Mouse (Mus musculus) ES-E14 (cell line): ENCODE data around the gene Fgd2.

Experiments used
- CHD2 ChIP-seq: IDR thresholded peaks from 2 replicates; pipeline ENCODE4 v1.6.1; 2014; ENCODE audit warnings: mild to moderate bottlenecking, low read depth, low read length, inconsistent platforms
- HCFC1 ChIP-seq: IDR thresholded peaks from 2 replicates; pipeline ENCODE4 v1.6.1; 2012; ENCODE audit warnings: low read length, inconsistent platforms, borderline replicate concordance; ENCODE audit not compliant: insufficient read depth
- MAFK ChIP-seq: IDR thresholded peaks from 2 replicates; pipeline ENCODE4 v1.6.1; 2014; ENCODE audit warnings: mild to moderate bottlenecking, low read depth, low read length, inconsistent platforms; ENCODE audit not compliant: insufficient read depth

- no peak for TF ChIP-seq CHD2
- TF ChIP-seq HCFC1, result no peak
- TF ChIP-seq MAFK, result no peak
Observed at GRCm38 (mm10) chr17:29355841-29356478, 4.8 kb upstream of the Fgd2 start.
